Mouse (Mus musculus) c-Kit-negative CD71-positive TER-119-positive erythroid progenitor cells, embryonic 14.5 days (primary cell): ENCODE data around the gene Pts.

ENCODE experiments used
- DNase-seq: peaks from one replicate; pipeline ENCODE4 v3.0.0-alpha.2; 2013; ENCODE audit warnings: low read depth, low spot score

Pts gene

DNA sequence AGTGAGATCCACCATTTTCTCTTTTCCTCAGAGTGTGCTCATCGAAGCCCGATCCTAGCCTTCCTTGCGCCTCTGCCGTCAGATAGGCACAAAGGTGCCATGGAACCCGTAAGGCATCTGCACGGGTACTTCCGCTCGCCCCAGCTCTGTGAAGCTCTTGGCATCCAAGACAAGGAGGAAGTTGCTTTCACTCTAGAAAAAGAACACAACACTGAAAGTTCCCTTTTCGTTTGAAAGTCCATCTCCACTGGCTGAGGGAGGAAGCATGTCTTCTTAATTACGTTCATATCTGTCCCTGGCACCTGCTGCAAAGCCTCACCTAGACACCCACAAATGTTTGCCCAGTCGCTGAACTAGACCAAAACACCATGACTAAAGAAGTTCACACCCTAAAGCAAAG lies 4.8 kb upstream of the Pts start:
- DNase-seq = no peak

DNA sequence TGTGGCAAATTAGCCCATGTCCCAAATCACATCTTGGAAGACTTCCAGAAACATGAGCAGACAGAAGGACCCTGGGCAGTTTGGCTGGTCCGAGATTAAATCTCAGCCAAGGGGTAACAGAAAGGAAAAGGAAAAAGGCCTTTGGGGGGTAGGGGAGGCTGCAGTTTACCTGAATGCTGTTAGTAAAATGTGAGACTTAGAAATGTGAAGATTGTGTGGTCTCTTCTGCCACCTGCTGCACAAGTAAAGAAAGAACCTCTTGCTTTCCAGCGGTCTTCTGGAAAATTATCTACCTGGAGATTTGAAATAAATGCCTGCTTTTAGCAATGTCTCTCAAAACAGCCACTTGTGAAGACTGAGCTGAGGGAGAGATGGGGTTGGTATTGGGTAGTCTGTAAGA lies 2.4 kb upstream of the Pts start:
- DNase-seq = no peak

GRCm38 (mm10) chr9:50527860-50528259 lies 664 bp downstream of the Pts start:
- no peak for DNase-seq

DNA sequence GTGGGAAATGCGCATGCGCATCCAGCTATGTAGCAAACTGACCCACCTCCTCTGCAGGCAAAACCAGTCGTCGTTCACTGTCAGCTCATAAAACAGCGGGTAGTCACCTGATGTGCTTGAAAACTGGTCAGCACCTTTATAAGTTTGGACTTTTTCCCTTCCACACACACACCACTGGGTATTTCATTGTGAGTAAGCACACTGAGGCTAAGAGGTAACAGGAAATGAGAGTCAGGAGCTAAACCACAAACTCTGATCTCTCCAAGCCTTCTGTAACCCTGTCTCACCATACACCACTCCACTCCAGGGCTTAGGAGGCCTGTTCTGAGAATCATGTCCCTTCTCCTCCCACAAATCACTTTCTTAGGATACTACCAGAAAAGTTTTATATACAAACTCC lies 2.9 kb downstream of the Pts start:
- no peak for DNase-seq

DNA sequence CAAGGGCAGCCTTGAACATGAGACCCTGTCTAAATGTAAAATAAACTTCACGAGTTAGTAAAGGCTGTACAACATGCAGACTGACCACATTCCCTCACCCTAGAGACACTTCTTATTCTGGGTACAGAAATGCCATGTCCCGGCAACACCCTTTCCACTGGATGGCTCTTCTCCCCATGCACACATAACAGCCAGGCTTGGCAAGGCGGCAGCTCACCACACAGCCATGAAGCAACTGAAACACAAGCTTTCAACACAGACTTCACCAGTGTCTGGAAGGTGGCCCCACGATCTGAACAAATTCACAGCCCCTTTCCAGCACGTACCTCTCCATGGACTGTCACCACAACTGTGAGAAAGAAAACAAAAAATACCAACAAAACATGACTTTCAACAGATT lies 3.6 kb downstream of the Pts start:
- no peak for DNase-seq

DNA sequence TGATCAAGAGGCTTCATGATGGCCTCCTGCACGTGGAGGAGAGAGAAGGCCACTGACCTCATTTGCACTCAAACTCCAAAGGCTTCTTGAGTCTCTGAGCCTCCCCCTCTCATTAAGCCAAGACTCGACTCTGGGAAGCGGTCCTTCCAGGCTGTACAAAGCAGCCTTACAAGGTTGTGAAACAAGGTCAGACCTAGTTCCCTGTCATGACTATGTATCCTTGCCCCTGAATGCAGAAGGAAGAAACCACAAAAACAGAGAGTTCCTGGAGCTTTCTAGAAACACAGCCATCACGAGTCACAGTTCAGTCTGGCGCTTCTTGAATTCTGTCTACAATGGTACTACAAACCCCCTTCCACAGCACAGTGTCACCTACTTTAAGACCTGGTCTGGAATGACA lies 6.0 kb downstream of the Pts start:
- no peak for DNase-seq

GRCm38 (mm10) chr9:50521562-50521961 lies 7.0 kb downstream of the Pts start:
- no peak for DNase-seq

- DNase-seq = no peak
These were observed 7.8 kb downstream of the Pts start for GRCm38 (mm10) chr9:50520748-50521147.

DNA sequence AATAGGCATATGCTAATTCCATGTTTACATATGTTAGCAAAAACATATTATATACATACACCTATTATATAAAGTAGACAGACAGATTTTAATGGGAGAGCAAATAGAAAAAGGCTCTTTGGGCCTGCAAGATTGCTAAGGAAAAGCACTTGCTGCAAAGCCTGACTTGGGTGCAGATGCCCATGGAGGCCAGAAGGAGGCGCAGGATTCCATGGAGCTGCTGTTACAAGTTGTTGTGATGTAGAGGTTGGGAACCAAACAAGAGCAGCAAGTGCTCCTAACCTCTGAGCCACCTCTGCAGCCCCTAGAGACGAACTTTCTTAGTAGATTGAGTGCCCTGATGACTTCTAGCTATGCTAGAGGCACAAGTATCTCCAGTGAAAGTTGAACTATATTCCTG lies 9.7 kb downstream of the Pts start:
- no peak for DNase-seq

DNA sequence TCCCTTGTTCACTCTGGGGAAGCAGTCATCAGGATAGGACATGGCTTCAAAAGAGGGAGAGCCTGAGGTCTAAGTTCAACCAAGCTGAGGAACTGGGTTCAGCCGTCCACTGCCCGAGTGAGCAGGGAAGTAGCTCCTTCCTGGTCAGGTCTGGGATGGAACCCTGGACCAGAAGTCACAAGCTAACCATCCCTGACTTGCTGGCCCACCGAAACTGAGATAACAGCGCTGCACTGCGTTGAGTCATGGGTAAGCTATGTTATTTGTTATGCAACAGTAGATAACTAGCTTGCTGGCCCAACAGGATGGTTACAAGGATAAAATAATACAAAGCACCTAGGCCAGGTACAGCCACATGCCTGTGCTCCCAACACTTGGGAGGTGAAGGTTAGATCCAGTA lies 13.1 kb downstream of the Pts start:
- DNase-seq = no peak

- DNase-seq = no peak
These were observed 21.0 kb downstream of the Pts start for GRCm38 (mm10) chr9:50507570-50507969.

GRCm38 (mm10) chr9:50505405-50505804 lies 23.1 kb downstream of the Pts start:
- DNase-seq = no peak

DNA sequence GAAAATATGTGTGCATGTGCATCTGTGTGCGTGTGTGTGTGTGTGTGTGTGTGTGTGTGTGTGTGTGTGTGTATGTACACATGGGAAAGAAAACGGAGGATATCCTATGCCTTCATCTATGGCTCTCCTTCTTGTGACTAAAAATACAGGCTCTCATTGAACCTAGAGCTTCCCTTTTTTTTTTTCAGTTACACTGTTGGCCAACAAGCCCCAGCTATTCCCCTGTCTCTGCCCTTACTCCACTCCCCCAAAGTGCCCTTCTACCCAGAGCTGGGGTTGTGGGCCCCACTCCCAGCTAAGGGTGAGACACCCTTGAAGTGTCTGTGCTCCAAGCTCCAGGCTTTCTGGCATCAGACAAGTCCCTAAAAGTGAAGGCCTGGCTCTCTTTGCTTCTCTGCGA lies 25.6 kb downstream of the Pts start:
- DNase-seq = no peak

DNA sequence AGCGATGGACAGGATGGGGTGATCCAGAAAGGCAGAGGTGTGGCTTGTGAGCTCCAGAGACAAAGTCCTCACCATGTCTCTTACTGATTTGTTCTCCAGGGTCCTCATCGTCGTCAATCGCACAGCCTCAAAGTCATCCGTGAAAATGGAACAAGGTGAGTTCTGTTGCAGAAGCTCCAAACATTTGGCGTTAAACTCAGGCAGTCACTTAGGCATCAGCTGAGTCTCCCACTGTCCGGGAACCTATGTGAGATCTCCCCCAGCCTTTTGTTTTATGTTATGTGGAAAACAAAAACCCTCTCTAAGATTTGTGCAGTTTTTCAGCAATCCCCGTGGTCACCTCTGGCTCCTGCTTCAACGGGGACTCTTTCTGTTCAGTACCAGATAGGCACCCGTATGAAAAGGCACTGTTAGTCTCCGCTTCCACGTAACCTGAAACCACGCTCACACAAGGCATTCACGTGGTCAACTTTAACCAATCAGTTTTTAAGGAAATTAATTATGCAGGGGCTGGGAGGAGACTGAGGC lies 27.5 kb downstream of the Pts start:
- DNase-seq = peak; percentile 32

- DNase-seq = no peak
These were observed 28.0 kb downstream of the Pts start for GRCm38 (mm10) chr9:50500467-50500973.

DNA sequence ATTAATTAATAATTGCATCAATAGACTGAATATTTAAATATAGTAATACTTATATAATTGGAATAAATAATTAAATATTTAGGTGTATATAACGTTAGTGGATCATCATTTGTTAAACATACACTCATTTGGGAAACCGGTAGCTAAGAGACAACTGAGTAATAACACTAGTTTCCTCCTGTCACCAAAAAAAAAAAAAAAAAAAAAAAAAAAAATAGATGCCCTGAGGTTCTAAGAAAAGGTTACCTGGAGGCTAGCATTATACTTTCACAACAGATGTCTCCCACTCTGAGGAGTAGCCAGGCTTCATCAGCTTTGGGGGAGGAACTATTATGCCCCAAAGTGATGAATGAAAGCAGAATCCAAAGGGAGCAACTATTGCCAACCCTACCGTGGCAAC lies 28.7 kb downstream of the Pts start:
- no peak for DNase-seq

- DNase-seq = no peak
These were observed 29.7 kb downstream of the Pts start for GRCm38 (mm10) chr9:50498815-50499214.

GRCm38 (mm10) chr9:50497536-50497935 lies 31.0 kb downstream of the Pts start:
- no peak for DNase-seq

GRCm38 (mm10) chr9:50497076-50497475 lies 31.4 kb downstream of the Pts start:
- no peak for DNase-seq

- DNase-seq = no peak
These were observed 32.0 kb downstream of the Pts start for GRCm38 (mm10) chr9:50496546-50496945.

GRCm38 (mm10) chr9:50496151-50496505 lies 32.4 kb downstream of the Pts start:
- no peak for DNase-seq

DNA sequence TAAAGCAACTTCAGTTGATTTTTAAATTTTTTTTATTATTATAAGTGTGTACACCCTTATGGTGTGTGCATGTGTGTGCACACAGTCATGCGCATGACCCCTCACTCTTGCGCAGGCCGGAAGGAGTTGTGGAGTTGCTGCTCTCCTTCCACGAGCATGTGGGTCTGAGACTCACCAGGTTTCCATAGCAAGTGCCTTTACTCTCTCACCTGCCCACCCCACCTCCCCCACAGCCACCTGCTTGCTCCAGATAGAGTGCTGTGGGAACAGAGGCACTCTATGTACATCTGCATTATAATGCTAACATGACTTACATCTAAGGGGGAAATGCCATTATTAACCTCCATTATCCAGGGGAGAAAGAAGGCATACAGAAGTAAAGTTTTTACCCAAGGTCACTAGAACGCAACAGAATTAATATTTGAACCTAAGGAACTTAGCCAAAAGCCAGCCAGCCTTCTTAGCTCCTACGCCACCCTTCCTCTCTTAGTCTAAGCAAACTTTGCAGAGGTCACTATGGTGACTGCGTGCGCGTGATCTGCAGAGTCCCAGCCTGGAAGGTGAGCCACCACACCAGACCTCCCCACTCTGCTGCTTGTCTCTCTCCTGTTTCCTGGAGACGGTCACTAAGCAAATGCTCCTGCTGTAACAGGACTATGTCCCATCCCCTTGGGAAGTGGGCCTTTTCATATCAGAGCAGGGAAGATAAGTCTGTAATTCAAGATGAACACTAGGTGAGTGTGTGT lies 32.9 kb downstream of the Pts start:
- no peak for DNase-seq

DNA sequence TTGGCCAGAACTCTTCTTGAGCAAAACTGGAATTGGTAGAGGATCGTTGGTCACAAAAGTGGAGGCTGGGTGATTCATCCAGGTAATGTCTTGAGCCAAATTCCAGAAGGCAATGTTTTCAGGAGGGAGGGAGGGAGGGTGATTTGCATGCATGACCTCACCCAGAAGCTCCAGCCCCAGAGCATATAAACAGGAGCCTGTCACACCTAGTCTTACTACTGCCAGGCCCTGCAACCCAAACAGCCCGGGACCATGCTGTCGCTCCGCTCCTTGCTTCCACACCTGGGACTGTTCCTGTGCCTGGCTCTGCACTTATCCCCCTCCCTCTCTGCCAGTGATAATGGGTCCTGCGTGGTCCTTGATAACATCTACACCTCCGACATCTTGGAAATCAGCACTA lies 34.2 kb downstream of the Pts start, which contains the start of gene Plet1:
Gene Plet1, plus strand, starts transcription at position 215 of the 400 bp plus-strand sequence.
- no peak for DNase-seq

- DNase-seq = no peak
These were observed 34.7 kb downstream of the Pts start for GRCm38 (mm10) chr9:50493777-50494176.
